Mouse (Mus musculus): ENCODE results near the gene Rab34.

Rab34 gene

DNA sequence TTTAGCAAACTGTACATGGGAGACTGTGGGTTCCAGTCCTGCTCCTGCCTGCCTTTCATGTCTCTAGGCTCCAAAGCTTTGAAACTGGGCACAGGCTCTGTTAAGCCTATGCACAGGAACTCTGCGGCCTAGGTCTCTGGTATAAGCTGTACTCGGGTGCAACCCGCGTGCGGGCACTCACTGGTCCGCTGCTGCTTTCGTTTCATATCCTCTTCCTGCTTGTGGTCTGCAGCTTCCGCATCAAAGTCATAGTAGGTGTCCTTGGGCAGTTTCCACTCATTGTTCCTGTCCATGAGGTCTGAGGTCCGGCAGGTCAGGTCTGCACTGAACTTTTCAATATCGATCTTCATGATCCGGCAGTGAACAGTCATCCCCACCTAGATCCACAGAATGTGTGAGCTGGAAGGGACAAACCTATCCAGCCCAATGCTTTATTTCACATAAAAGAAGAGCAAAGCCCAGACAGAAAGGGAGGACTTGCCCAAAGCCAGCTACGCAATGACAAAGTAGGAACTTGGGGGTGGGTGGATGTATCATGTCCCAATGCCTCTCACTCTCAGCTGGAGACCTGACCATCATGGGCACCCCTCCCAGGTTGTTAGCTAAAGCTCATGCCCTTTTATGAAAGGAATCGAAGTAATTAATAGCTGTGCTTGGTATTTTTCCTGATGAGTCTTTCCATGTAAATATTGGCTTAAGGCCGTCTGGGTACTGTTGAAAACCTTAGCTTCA, 25.0 kb downstream of the Rab34 start:
- no peak for DNase-seq (ENCODE audit: extremely low read depth, low read depth)

DNA sequence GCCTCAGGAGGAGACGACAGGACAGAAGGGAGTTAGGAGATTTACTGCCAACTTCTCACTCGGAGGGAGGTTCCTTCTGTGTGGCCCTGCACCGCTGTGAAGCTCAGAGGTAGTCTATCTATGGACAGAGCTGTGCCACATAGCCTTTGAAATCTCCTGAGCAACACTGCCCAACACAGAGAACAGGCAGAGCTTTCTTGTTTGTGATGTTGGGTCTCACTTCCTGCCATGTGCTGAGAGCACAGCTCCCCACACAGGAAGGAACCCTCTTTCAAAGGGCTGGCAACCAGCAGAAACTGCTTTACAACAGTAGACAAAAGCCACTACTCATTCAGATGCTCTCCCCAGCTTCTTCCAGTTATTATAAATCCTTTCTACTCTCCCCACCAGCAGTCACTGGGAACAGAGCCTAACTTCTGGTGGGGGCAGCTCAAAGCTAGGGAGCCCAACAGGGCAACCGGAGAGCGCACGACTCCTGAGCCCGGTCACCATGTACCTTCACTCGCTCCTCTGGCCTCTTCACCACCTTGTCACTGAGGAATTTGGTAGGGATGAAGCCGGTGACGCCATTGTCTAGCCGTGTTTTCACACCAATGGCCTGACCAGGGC, 27.6 kb downstream of the Rab34 start:
- no peak for DNase-seq (ENCODE audit: extremely low read depth, low read depth)

DNA sequence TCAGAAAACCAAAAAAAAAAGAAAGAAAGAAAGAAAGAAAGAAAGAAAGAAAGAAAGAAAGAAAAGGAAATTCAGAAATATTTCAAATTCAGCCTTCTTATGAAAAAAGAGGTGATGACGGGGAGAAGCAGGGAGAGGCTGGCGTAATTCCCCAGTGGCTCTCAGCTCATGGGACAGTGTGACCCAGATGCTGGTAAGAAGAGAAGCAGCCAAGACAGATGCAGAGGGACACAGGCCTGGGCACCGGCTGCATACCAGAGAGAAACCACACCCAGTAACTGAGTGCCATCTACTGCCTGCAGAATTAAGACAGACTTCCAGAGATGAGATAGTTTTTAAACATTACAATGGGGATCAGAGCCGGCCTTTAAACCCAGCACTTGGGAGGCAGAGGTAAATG, 35.4 kb downstream of the Rab34 start:
- no peak for DNase-seq (ENCODE audit: extremely low read depth, low read depth)

DNA sequence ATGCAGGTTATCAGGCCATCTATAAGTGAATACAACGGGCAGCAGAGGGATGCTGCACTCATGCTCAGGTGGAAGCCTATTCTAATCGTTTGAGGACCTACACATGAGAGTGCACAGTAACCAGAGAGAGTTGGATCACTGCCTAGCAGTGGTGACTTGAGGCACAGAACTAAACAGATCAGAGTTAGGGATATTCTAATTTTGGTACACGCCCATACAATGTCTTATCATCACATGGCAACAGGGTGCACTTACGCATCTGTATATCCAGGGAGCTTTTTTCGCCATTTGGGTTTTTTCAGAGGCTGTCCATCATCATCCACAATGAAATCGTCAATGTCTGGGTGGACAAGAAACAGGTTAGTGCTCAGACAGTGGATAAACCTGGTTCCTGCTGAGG, 43.3 kb downstream of the Rab34 start:
- no peak for DNase-seq (ENCODE audit: extremely low read depth, low read depth)

GRCm38 (mm10) chr11:78240193-78240857, 52.1 kb downstream of the Rab34 start:
- DNase-seq (ENCODE audit: extremely low read depth, low read depth): no peak

Data from MEL-GATA-1-ER (cell line).